Mouse (Mus musculus): Measurements from ENCODE around the gene Rpp40. TPM values are rescaled to one million over a fixed set of nuclear protein-coding genes. Genes with fewer than 3 reads are reported as not detected.
A peak's percentile ranks its signal among the peaks of the same experiment; 100 is the strongest.

Rpp40 gene
- polyA plus RNA-seq, 2 experiments = 9.8 to 20.3 TPM

GRCm38 (mm10) chr13:35939871-35940665 is 33.9 kb upstream of the Rpp40 start:
- H3K4me2 ChIP-seq (replicated peaks; ENCODE audit: low read depth, low read length, severe bottlenecking) = no peak overlapping the region
- no peak for TF ChIP-seq POLR2A (IDR thresholded peaks at IDR 0.05; ENCODE audit: borderline replicate concordance, extremely low read depth, insufficient read depth, insufficient read length)
- H3K27me3 ChIP-seq (ENCODE audit: control insufficient read depth, insufficient read depth, low read length) = no peaks in the 10 kb centered on the region
- H3K4me3 ChIP-seq (replicated peaks; ENCODE audit: low read length) = no peak overlapping the region
- no peaks in the 10 kb centered on the region for H3K36me3 ChIP-seq (ENCODE audit: control insufficient read depth, insufficient read depth, low read length)
- ATAC-seq (ENCODE audit: low FRiP score, low read depth) (no peak), DNase-seq (ENCODE audit: low spot score) (no peak)
- H3K27ac ChIP-seq (replicated peaks; ENCODE audit: low read depth, low read length) = no peak overlapping the region
- WGBS = 58% methylated on average over 18 of the region's 18 CpGs
- H3K4me1 ChIP-seq (ENCODE audit: control insufficient read depth, insufficient read depth, low read length) = no peaks in the 10 kb centered on the region; the same call in 1 of the 2 replicates
- no peak overlapping the region for H3K9ac ChIP-seq (ENCODE audit: low read depth, low read length, severe bottlenecking)
- H3K9me3 ChIP-seq (ENCODE audit: control insufficient read depth, low read length) = no peaks in the 10 kb centered on the region

- H3K9ac ChIP-seq (ENCODE audit: low read depth, low read length, severe bottlenecking) = no peak overlapping the region
- no peak for TF ChIP-seq POLR2A (IDR thresholded peaks at IDR 0.05; ENCODE audit: borderline replicate concordance, extremely low read depth, insufficient read depth, insufficient read length)
- ATAC-seq (ENCODE audit: low FRiP score, low read depth) (no peak), DNase-seq (ENCODE audit: low spot score) (no peak)
- H3K36me3 ChIP-seq (ENCODE audit: control insufficient read depth, insufficient read depth, low read length) = no peaks in the 10 kb centered on the region
- H3K4me2 ChIP-seq (replicated peaks; ENCODE audit: low read depth, low read length, severe bottlenecking) = no peak overlapping the region
- H3K27ac ChIP-seq (replicated peaks; ENCODE audit: low read depth, low read length) = no peak overlapping the region
- H3K4me1 ChIP-seq (ENCODE audit: control insufficient read depth, insufficient read depth, low read length) = no peaks in the 10 kb centered on the region; the same call in 1 of the 2 replicates
- no peaks in the 10 kb centered on the region for H3K27me3 ChIP-seq (ENCODE audit: control insufficient read depth, insufficient read depth, low read length)
- H3K9me3 ChIP-seq (ENCODE audit: control insufficient read depth, low read length) = 0 out of 2 replicates have a peak, but pooled peaks cover 4% of the 10 kb centered on the region
- 51% methylated on average over 2 of the region's 2 CpGs for WGBS
- H3K4me3 ChIP-seq (replicated peaks; ENCODE audit: low read length) = no peak overlapping the region
Observed at GRCm38 (mm10) chr13:35937991-35938390, 31.8 kb upstream of the Rpp40 start.

GRCm38 (mm10) chr13:35911476-35911875 is 5.3 kb upstream of the Rpp40 start:
- 94% methylated on average over 1 of the region's 1 CpGs for WGBS
- ATAC-seq (ENCODE audit: low FRiP score, low read depth) = no peak
- 0 out of 2 replicates have a peak, but pooled peaks cover 4% of the 10 kb centered on the region for H3K9me3 ChIP-seq (ENCODE audit: control insufficient read depth, low read length)

GRCm38 (mm10) chr13:35905378-35905777 is 781 bp downstream of the Rpp40 start:
- H3K4me1 ChIP-seq (ENCODE audit: control insufficient read depth, insufficient read depth, low read length) = no peaks in the 10 kb centered on the region
- peak overlapping the region; percentile 57 for H3K9ac ChIP-seq (ENCODE audit: low read depth, low read length, severe bottlenecking)
- H3K4me3 ChIP-seq (replicated peaks; ENCODE audit: low read length) = peak overlapping the region; percentile 55
- H3K9me3 ChIP-seq (ENCODE audit: control insufficient read depth, low read length) = no peaks in the 10 kb centered on the region
- no peak for TF ChIP-seq POLR2A (IDR thresholded peaks at IDR 0.05; ENCODE audit: borderline replicate concordance, extremely low read depth, insufficient read depth, insufficient read length)
- H3K27me3 ChIP-seq (ENCODE audit: control insufficient read depth, insufficient read depth, low read length) = no peaks in the 10 kb centered on the region
- no peak for ATAC-seq (ENCODE audit: low FRiP score, low read depth)
- H3K36me3 ChIP-seq (ENCODE audit: control insufficient read depth, insufficient read depth, low read length) = no peaks in the 10 kb centered on the region
- no peak for DNase-seq (ENCODE audit: low spot score)
- 2% methylated on average over 13 of the region's 13 CpGs for WGBS
- H3K4me2 ChIP-seq (replicated peaks; ENCODE audit: low read depth, low read length, severe bottlenecking) = peak overlapping the region; percentile 55
- no peak overlapping the region for H3K27ac ChIP-seq (replicated peaks; ENCODE audit: low read depth, low read length)

More at GRCm38 (mm10) chr13:35911476-35911875, 5.3 kb upstream of the Rpp40 start:
- H3K4me2 ChIP-seq (replicated peaks; ENCODE audit: low read depth, low read length, severe bottlenecking) = no peak overlapping the region
- DNase-seq (ENCODE audit: low spot score) = no peak
- no peaks in the 10 kb centered on the region for H3K27me3 ChIP-seq (ENCODE audit: control insufficient read depth, insufficient read depth, low read length)
- no peaks in the 10 kb centered on the region for H3K4me1 ChIP-seq (ENCODE audit: control insufficient read depth, insufficient read depth, low read length)
- no peak for TF ChIP-seq POLR2A (IDR thresholded peaks at IDR 0.05; ENCODE audit: borderline replicate concordance, extremely low read depth, insufficient read depth, insufficient read length)
- H3K27ac ChIP-seq (replicated peaks; ENCODE audit: low read depth, low read length) = no peak overlapping the region
- no peak overlapping the region for H3K9ac ChIP-seq (ENCODE audit: low read depth, low read length, severe bottlenecking)
- no peak overlapping the region for H3K4me3 ChIP-seq (replicated peaks; ENCODE audit: low read length)
- no peaks in the 10 kb centered on the region for H3K36me3 ChIP-seq (ENCODE audit: control insufficient read depth, insufficient read depth, low read length)

GRCm38 (mm10) chr13:35892866-35893265 is 13.3 kb downstream of the Rpp40 start:
- no peaks in the 10 kb centered on the region for H3K9me3 ChIP-seq (ENCODE audit: control insufficient read depth, low read length)
- no peak overlapping the region for H3K9ac ChIP-seq (ENCODE audit: low read depth, low read length, severe bottlenecking)
- 79% methylated on average over 3 of the region's 3 CpGs for WGBS
- H3K4me3 ChIP-seq (replicated peaks; ENCODE audit: low read length) = no peak overlapping the region
- no peak for DNase-seq (ENCODE audit: low spot score)
- no peak overlapping the region for H3K27ac ChIP-seq (replicated peaks; ENCODE audit: low read depth, low read length)
- no peaks in the 10 kb centered on the region for H3K27me3 ChIP-seq (ENCODE audit: control insufficient read depth, insufficient read depth, low read length)
- no peaks in the 10 kb centered on the region for H3K4me1 ChIP-seq (ENCODE audit: control insufficient read depth, insufficient read depth, low read length)
- no peak for ATAC-seq (ENCODE audit: low FRiP score, low read depth)
- H3K4me2 ChIP-seq (replicated peaks; ENCODE audit: low read depth, low read length, severe bottlenecking) = no peak overlapping the region
- no peak for TF ChIP-seq POLR2A (IDR thresholded peaks at IDR 0.05; ENCODE audit: borderline replicate concordance, extremely low read depth, insufficient read depth, insufficient read length)
- peaks cover 13% of the 10 kb centered on the region for H3K36me3 ChIP-seq (ENCODE audit: control insufficient read depth, insufficient read depth, low read length)
